Mouse (Mus musculus) frontal cortex, postnatal 10 days (tissue): Measurements from ENCODE around the gene Vmn1r89.

ENCODE experiments used
- DNase-seq, 2 experiments: peaks; one replicate each; pipeline ENCODE4 v3.0.0; 2022; ENCODE audit warnings: low spot score in 2 of 2, mixed read lengths in 1 of 2

The Vmn1r89 gene

GRCm38 (mm10) chr7:13212720-13213119 is at the start of gene Vmn1r89:
Vmn1r89 (plus strand) TSS chr7:13213020.
- DNase-seq = no peak

- peak; percentile 30 to 39 for DNase-seq
Observed at GRCm38 (mm10) chr7:13260746-13261700, 48.2 kb downstream of the Vmn1r89 start.

- no peak for DNase-seq
Observed at GRCm38 (mm10) chr7:13263851-13264250, 51.0 kb downstream of the Vmn1r89 start.

- no peak for DNase-seq
Observed at GRCm38 (mm10) chr7:13264396-13264795, 51.6 kb downstream of the Vmn1r89 start.

- DNase-seq = no peak
Observed at GRCm38 (mm10) chr7:13268749-13269260, 56.0 kb downstream of the Vmn1r89 start.

GRCm38 (mm10) chr7:13269394-13269793 is 56.6 kb downstream of the Vmn1r89 start:
- no peak for DNase-seq
